In genomic region chr2:79429108-79429507, GRCm38 (mm10) we compare ENCODE assay signal across 8 mouse cellular contexts. TPM values are rescaled to one million over a fixed set of nuclear protein-coding genes. Genes with fewer than 3 reads are reported as not detected.
DNase-seq lines count a peak whose midpoint lies in the region; ATAC-seq lines count a peak whose summit lies in the region.

No protein-coding gene starts in this region.

- H3K27ac ChIP-seq in kidney, embryonic 16.5 days (ENCODE audit: low read length), result no peak overlapping the region
- H3K27ac ChIP-seq in forebrain, embryonic 11.5 days (ENCODE audit: low read depth, low read length), result no peak overlapping the region
- H3K27ac ChIP-seq in limb, embryonic 13.5 days, result no peak overlapping the region
- no peak overlapping the region for H3K27ac ChIP-seq in neural tube, embryonic 13.5 days (replicated peaks)

- peak overlapping the region; percentile 98 for H3K4me2 ChIP-seq in kidney, embryonic 16.5 days (replicated peaks; ENCODE audit: low read depth, low read length)
- peak overlapping the region; percentile 80 for H3K4me2 ChIP-seq in forebrain, embryonic 11.5 days (ENCODE audit: low read depth, low read length, severe bottlenecking)
- H3K4me2 ChIP-seq in limb, embryonic 13.5 days (replicated peaks), result peak overlapping the region; percentile 98
- peak overlapping the region; percentile 77 for H3K4me2 ChIP-seq in neural tube, embryonic 13.5 days

- H3K27me3 ChIP-seq in kidney, embryonic 16.5 days (ENCODE audit: insufficient read depth, low read length), result peaks cover 7% of the 10 kb centered on the region; the same call in 1 of the 2 replicates
- peaks cover 2% of the 10 kb centered on the region; the same call in 1 of the 2 replicates for H3K27me3 ChIP-seq in forebrain, embryonic 11.5 days (ENCODE audit: control insufficient read depth, insufficient read depth, low read length)
- H3K27me3 ChIP-seq in limb, embryonic 13.5 days, result peaks cover 14% of the 10 kb centered on the region
- peaks cover 32% of the 10 kb centered on the region for H3K27me3 ChIP-seq in neural tube, embryonic 13.5 days

- no peak for DNase-seq in kidney, postnatal 25 days
- no peak for DNase-seq in forebrain, embryonic 11.5 days (ENCODE audit: low spot score)
- DNase-seq in ovary, adult 18-20 months (ENCODE audit: low spot score), result no peak
- no peak for DNase-seq in gastrocnemius, adult 18-20 months (ENCODE audit: low spot score)

- ATAC-seq in kidney, embryonic 16.5 days (ENCODE audit: low FRiP score, low TSS enrichment), result peak; percentile 33; the same call in 1 of the 2 replicates
- ATAC-seq in forebrain, embryonic 11.5 days (replicated peaks; ENCODE audit: low FRiP score), result peak; percentile 43
- peak; percentile 9; the same call in 1 of the 2 replicates for ATAC-seq in limb, embryonic 13.5 days (ENCODE audit: low FRiP score, low read depth)
- no peak; the same call in 1 of the 2 replicates for ATAC-seq in neural tube, embryonic 13.5 days (ENCODE audit: low read depth)
- ATAC-seq in monocyte, adult 5-6 weeks (replicated peaks; ENCODE audit: insufficient number of reproducible peaks, low FRiP score, low TSS enrichment, poor library complexity, severe bottlenecking), result no peak

- WGBS in kidney, embryonic 16.5 days, result 15% methylated on average over 7 of the region's 7 CpGs
- WGBS in forebrain, embryonic 11.5 days, result 8% methylated on average over 7 of the region's 7 CpGs
- WGBS in limb, embryonic 13.5 days, result 15% methylated on average over 7 of the region's 7 CpGs
- 14% methylated on average over 7 of the region's 7 CpGs for WGBS in neural tube, embryonic 13.5 days

- H3K36me3 ChIP-seq in kidney, embryonic 16.5 days (ENCODE audit: insufficient read depth, low read length), result no peaks in the 10 kb centered on the region
- H3K36me3 ChIP-seq in forebrain, embryonic 11.5 days (ENCODE audit: control insufficient read depth, insufficient read depth, low read length), result no peaks in the 10 kb centered on the region
- no peaks in the 10 kb centered on the region for H3K36me3 ChIP-seq in limb, embryonic 13.5 days
- no peaks in the 10 kb centered on the region for H3K36me3 ChIP-seq in neural tube, embryonic 13.5 days

- no peaks in the 10 kb centered on the region for H3K9me3 ChIP-seq in kidney, embryonic 16.5 days (ENCODE audit: low read length)
- no peaks in the 10 kb centered on the region for H3K9me3 ChIP-seq in forebrain, embryonic 11.5 days (ENCODE audit: control insufficient read depth, low read length)
- no peaks in the 10 kb centered on the region for H3K9me3 ChIP-seq in limb, embryonic 13.5 days
- H3K9me3 ChIP-seq in neural tube, embryonic 13.5 days, result 0 out of 2 replicates have a peak, but pooled peaks cover 3% of the 10 kb centered on the region

- peak overlapping the region; percentile 54 for H3K4me3 ChIP-seq in kidney, embryonic 16.5 days (ENCODE audit: low read length)
- H3K4me3 ChIP-seq in forebrain, embryonic 11.5 days (ENCODE audit: low read depth, low read length), result peak overlapping the region; percentile 37
- peak overlapping the region; percentile 52 for H3K4me3 ChIP-seq in limb, embryonic 13.5 days
- H3K4me3 ChIP-seq in neural tube, embryonic 13.5 days, result peak overlapping the region; percentile 43

- H3K9ac ChIP-seq in kidney, embryonic 16.5 days (replicated peaks; ENCODE audit: low read length), result peak overlapping the region; percentile 66; the same call in 1 of the 2 replicates
- peak overlapping the region; percentile 53 for H3K9ac ChIP-seq in forebrain, embryonic 11.5 days (ENCODE audit: low read length)
- H3K9ac ChIP-seq in limb, embryonic 13.5 days, result peak overlapping the region; percentile 67
- H3K9ac ChIP-seq in neural tube, embryonic 13.5 days, result peak overlapping the region; percentile 68; the same call in 1 of the 2 replicates

- H3K4me1 ChIP-seq in kidney, embryonic 16.5 days (ENCODE audit: insufficient read depth, low read length), result peaks cover 7% of the 10 kb centered on the region; the same call in 1 of the 2 replicates
- peaks cover 2% of the 10 kb centered on the region; the same call in 1 of the 2 replicates for H3K4me1 ChIP-seq in forebrain, embryonic 11.5 days (replicated peaks; ENCODE audit: control insufficient read depth, insufficient read depth, low read length)
- peaks cover 23% of the 10 kb centered on the region for H3K4me1 ChIP-seq in limb, embryonic 13.5 days
- H3K4me1 ChIP-seq in neural tube, embryonic 13.5 days (replicated peaks), result peaks cover 14% of the 10 kb centered on the region

RNA-seq across cellular contexts. Expression of gene Neurod1, which starts 27.4 kb away (rescaled TPM):
- polyA plus RNA-seq in kidney, embryonic 16.5 days (2015; fragmentation: Nextera tagmentation; extraction: Ambion mirVana), result not detected in 2 replicates
- 30.7 and 34.3 TPM in 2 replicates for polyA plus RNA-seq in forebrain, embryonic 11.5 days (2014; fragmentation: Nextera tagmentation; extraction: Ambion mirVana)
- 0.15 TPM in 1 of 2 replicates, not detected in the other for polyA plus RNA-seq in limb, embryonic 13.5 days (2015; fragmentation: Nextera tagmentation; extraction: Ambion mirVana)
- 29.7 and 36.7 TPM in 2 replicates for polyA plus RNA-seq in neural tube, embryonic 13.5 days (2015; fragmentation: Nextera tagmentation; extraction: Ambion mirVana)
- total RNA-seq in monocyte, adult 5-6 weeks (2017), result not detected in 3 replicates
- total RNA-seq in gastrocnemius, adult 18-20 months (2021), result not detected

RNA-seq across cellular contexts. Expression of gene Cerkl, which starts 27.5 kb away (rescaled TPM):
- 1.8 and 2.0 TPM in 2 replicates for polyA plus RNA-seq in kidney, embryonic 16.5 days (2015; fragmentation: Nextera tagmentation; extraction: Ambion mirVana)
- 1.2 and 2.2 TPM in 2 replicates for polyA plus RNA-seq in forebrain, embryonic 11.5 days (2014; fragmentation: Nextera tagmentation; extraction: Ambion mirVana)
- polyA plus RNA-seq in limb, embryonic 13.5 days (2015; fragmentation: Nextera tagmentation; extraction: Ambion mirVana), result 1.1 and 1.2 TPM in 2 replicates
- 2.0 and 2.3 TPM in 2 replicates for polyA plus RNA-seq in neural tube, embryonic 13.5 days (2015; fragmentation: Nextera tagmentation; extraction: Ambion mirVana)
- 15.2 to 38.2 TPM (median 17.0 TPM) in 3 replicates for total RNA-seq in monocyte, adult 5-6 weeks (2017)
- total RNA-seq in gastrocnemius, adult 18-20 months (2021), result under 1 TPM; 0.24 to 0.39 TPM

Comparison
In these comparisons a context has a peak if more than half of its experiments do, and no peak if none do; other contexts are left out.
1. ATAC-seq: peak in kidney, embryonic 16.5 days (single experiment), forebrain, embryonic 11.5 days (single experiment) and limb, embryonic 13.5 days (single experiment); none in neural tube, embryonic 13.5 days (single experiment) and monocyte, adult 5-6 weeks (single experiment).
2. RNA of gene Neurod1, which starts 27.4 kb away (polyA plus RNA-seq): 30.7 to 34.3 TPM in forebrain, embryonic 11.5 days and 29.7 to 36.7 TPM in neural tube, embryonic 13.5 days; not detected in kidney, embryonic 16.5 days and 0.15 TPM in limb, embryonic 13.5 days; every median in the first group is over 10 times any median in the second.
3. Peak in every context shown above with its lines, with median percentiles within 50 percentile points of each other: H3K4me2 ChIP-seq, H3K4me3 ChIP-seq and H3K9ac ChIP-seq.